Mouse (Mus musculus): ENCODE results near the gene Col4a3. TPM values are rescaled to one million over a fixed set of nuclear protein-coding genes. Genes with fewer than 3 reads are reported as not detected.

Gene Col4a3
- polyA plus RNA-seq, 1 experiment = not detected

DNA sequence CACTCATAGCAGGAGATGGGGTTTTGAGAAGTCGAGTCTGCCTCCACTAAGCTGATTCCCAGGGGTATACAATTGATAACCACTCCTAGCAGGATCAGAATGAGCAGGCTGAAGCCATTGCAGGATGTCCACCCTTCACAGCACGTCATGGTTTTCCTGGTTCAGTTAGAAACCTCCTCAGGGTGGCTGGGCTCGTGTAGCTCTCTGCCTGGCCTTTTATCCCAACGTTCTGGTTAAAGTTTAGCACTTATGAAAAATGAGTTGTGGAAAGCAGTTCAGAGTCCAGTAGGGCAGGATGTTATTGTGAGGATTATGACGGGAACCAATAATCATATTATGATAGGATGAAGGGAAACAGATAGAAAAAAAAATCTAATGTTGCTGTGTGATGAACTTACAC, 181.5 kb downstream of the Col4a3 start, which contains the start of gene Tm4sf20:
Gene Tm4sf20 (minus strand): TSS at position 193 of the 400 bp plus-strand sequence.
- no peak for TF ChIP-seq CTCF (IDR thresholded peaks at IDR 0.05; ENCODE audit: low read depth, low read length)
- TF ChIP-seq POLR2A (IDR thresholded peaks at IDR 0.05; ENCODE audit: insufficient read depth, low read length) = no peak
- no peak for TF ChIP-seq EP300 (IDR thresholded peaks at IDR 0.05; ENCODE audit: insufficient read depth, low read depth, low read length)
- no peak within 1 kb of the TSS for H3K9ac ChIP-seq (ENCODE audit: low read depth, poor library complexity, severe bottlenecking)
- H3K4me3 ChIP-seq (ENCODE audit: low read depth, low read length) = no peak within 1 kb of the TSS
- H3K27me3 ChIP-seq (ENCODE audit: control insufficient read depth, insufficient read depth, low read length, poor library complexity, severe bottlenecking) = no peaks in the 10 kb centered on the region
- H3K4me1 ChIP-seq (ENCODE audit: control insufficient read depth, insufficient read depth, low read length) = no peaks in the 10 kb centered on the region
- H3K27ac ChIP-seq (ENCODE audit: insufficient read depth, low read length) = no peak within 1 kb of the TSS
- no peaks in the 10 kb centered on the region for H3K36me3 ChIP-seq (ENCODE audit: control insufficient read depth, insufficient read depth, low read length, poor library complexity, severe bottlenecking)
- H3K9me3 ChIP-seq (replicated peaks; ENCODE audit: control insufficient read depth, insufficient read depth, low read length, poor library complexity, severe bottlenecking) = peaks cover 2% of the 10 kb centered on the region; the same call in 1 of the 2 replicates

DNA sequence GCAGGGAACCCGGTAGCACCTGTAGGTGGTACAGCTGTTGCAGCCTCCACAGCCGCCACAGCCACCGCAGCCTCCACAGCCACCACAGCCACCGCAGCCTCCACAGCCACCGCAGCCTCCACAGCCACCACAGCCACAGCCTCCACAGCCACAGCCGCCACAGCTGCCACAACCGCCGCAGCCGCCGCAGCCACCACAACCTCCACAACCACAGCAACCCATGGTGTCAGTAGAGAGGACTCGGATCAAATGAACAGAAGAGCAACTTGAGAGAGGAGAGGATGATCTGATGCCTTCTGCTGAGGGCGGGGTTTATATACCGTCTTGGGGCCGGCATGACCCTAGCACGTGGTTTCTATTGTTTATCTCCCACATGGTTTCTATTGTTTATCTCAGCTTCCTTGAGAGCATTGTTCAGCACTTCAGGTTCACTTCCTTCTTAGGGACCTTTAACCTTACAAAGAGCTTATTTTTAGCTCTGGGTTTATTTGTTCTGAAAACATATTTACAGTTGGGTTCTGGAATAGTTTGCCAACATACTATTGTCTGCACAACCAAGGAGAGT, 184.4 kb downstream of the Col4a3 start, which contains the start of gene Gm47791:
Gene Gm47791 (minus strand): TSS at position 222 of the 565 bp plus-strand sequence.
- H3K27me3 ChIP-seq (ENCODE audit: control insufficient read depth, insufficient read depth, low read length, poor library complexity, severe bottlenecking) = no peaks in the 10 kb centered on the region
- H3K9me3 ChIP-seq (replicated peaks; ENCODE audit: control insufficient read depth, insufficient read depth, low read length, poor library complexity, severe bottlenecking) = peaks cover 2% of the 10 kb centered on the region; the same call in 1 of the 2 replicates
- no peaks in the 10 kb centered on the region for H3K36me3 ChIP-seq (ENCODE audit: control insufficient read depth, insufficient read depth, low read length, poor library complexity, severe bottlenecking)
- TF ChIP-seq POLR2A (IDR thresholded peaks at IDR 0.05; ENCODE audit: insufficient read depth, low read length) = no peak
- TF ChIP-seq EP300 (IDR thresholded peaks at IDR 0.05; ENCODE audit: insufficient read depth, low read depth, low read length) = no peak
- TF ChIP-seq CTCF (IDR thresholded peaks at IDR 0.05; ENCODE audit: low read depth, low read length) = no peak
- peak within 1 kb of the TSS; percentile 67 for H3K4me3 ChIP-seq (ENCODE audit: low read depth, low read length)
- H3K4me1 ChIP-seq (ENCODE audit: control insufficient read depth, insufficient read depth, low read length) = no peaks in the 10 kb centered on the region
- no peak within 1 kb of the TSS; the same call in 1 of the 2 replicates for H3K9ac ChIP-seq (ENCODE audit: low read depth, poor library complexity, severe bottlenecking)
- no peak within 1 kb of the TSS for H3K27ac ChIP-seq (ENCODE audit: insufficient read depth, low read length)

Other genes with a start within 250 kb of the Col4a3 start
- gene Col4a4, start 72 bp upstream of the Col4a3 start, polyA plus RNA-seq (2011; ENCODE audit: insufficient read depth, insufficient read length, low read depth, missing spikeins) = 0.18 TPM in 1 of 2 replicates, not detected in the other
- gene Mff, start 138.0 kb downstream of the Col4a3 start, polyA plus RNA-seq (2011; ENCODE audit: insufficient read depth, insufficient read length, low read depth, missing spikeins) = 157 and 170 TPM in 2 replicates
- gene Tm4sf20, start 181.5 kb downstream of the Col4a3 start, polyA plus RNA-seq (2011; ENCODE audit: insufficient read depth, insufficient read length, low read depth, missing spikeins) = not detected in 2 replicates
- gene Gm47791, start 184.3 kb downstream of the Col4a3 start, polyA plus RNA-seq (2011; ENCODE audit: insufficient read depth, insufficient read length, low read depth, missing spikeins) = not detected in 2 replicates